Mouse (Mus musculus): ENCODE measurements around the gene Zbed5. TPM values are rescaled to one million over a fixed set of nuclear protein-coding genes. Genes with fewer than 3 reads are reported as not detected.
"Not testable (repeated sequence)": the region's sequence is repeated elsewhere in the genome, so short reads cannot be mapped to it uniquely, and the experiment has no call there.

Zbed5 gene
- polyA plus RNA-seq, 2 experiments from 2014 or later = 0.78 to 1.7 TPM

GRCm38 (mm10) chr5:129909147-129909546, 13.6 kb downstream of the Zbed5 start:
- ATAC-seq = no peak

- ATAC-seq = no peak
Measured at GRCm38 (mm10) chr5:129909591-129909990, 14.1 kb downstream of the Zbed5 start.

GRCm38 (mm10) chr5:129914024-129914423, 18.5 kb downstream of the Zbed5 start:
- peak; percentile 90 for ATAC-seq

DNA sequence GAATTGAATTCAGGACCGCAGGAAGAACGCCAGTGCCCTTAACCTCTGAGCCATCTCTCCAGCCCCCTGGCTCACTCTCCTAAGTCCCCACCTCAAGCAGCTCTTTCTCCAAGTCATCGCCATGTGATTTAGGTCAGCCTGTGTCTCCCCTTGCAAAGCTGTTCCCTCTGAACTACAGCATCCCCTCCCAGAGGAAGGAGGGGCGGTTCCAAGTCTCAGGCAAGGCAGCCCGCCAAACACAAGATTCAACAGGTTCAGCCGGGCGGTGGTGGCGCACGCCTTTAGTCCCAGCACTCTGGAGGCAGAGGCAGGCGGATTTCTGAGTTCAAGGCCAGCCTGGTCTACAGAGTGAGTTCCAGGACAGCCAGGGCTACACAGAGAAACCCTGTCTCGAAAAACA, 20.0 kb downstream of the Zbed5 start:
- not testable (repeated sequence) for ATAC-seq

GRCm38 (mm10) chr5:129918065-129918651, 22.6 kb downstream of the Zbed5 start:
- ATAC-seq = no peak

DNA sequence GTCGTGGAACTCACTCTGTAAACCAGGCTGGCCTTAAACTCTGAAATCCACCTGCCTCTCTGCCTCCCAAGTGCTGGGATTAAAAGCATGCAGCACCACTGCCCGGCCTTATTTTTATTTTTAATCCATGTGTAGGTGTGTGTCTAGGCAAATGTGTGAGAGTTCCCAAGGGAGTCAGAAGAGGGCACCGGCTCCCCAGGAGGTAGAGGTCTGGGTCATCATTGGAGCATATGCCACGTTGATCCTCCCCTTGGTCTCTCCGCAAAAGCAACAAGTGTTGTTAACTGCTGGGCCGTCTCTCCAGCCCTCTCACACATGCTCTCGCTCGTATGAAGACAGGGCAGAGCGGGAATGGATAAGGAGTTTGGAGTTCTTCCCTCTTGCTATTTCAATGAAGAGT, 23.2 kb downstream of the Zbed5 start:
- no peak for ATAC-seq

DNA sequence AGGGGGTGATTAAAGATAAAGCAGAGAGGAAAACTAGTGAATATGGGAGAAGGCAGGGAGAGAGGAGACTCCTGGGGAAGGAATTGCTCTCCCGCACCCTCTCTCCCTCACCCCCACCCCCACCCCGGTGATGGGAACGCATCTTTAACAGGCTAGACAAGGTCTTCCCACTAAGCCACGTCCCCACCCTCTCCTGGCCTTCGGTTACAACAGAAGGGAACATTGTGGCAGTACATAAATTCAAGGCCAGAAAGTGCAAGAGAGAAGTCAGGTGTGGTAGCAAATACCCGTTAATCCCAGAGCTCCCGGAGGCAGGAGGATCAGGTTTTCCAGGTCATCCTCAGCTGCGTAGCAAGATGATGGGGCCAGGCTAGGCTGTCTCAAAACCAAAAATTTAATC, 23.8 kb downstream of the Zbed5 start:
- ATAC-seq = no peak

- ATAC-seq = no peak
Measured at GRCm38 (mm10) chr5:129921972-129922371, 26.4 kb downstream of the Zbed5 start.

DNA sequence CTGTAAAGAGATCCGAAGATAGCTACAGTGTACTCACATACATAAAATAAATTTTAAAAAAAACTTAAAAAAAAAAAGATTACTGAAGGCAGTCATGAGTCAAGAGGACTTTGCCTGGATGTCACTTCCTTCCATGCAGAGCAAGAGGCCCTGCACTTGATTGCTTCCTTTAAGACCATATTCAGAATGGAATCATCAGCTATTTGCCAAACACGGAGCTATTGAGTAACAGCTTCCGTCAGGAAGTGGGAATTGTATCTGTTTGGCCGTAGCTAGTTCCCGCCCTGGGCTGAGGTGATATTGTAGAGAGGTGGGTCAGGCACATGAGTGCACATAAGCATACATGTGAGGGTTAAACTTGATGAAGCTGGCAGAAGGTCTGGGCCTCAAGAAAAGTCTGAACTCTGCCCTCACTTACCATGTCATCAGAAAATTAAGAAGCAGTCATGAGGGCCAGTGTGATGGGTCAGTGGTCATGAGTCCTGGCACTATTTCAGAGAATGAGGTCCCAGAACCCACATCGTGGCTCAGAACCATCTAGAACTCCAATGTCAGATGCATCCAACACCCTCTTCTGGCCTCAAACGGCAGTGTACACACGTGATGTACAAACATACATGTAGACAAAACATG, 29.4 kb downstream of the Zbed5 start:
- no peak for ATAC-seq

DNA sequence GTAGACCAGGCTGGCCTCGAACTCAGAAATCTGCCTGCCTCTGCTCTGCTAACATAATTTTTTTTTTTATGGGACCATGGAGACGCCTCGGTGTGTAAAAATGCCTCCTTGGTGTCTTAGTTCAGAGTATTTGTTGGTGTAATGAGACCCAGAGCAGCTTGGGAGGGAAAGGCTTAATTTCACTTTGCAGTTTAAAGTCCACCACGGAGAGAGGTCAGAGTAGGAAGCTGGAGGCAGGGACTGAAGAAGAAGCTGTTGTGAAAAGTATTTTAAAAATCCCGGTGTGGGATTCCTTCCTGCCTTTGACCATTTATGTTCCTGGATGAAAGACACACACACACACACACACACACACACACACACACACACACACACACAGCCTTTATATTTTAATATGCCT, 30.4 kb downstream of the Zbed5 start:
- no peak for ATAC-seq

- ATAC-seq = no peak
Measured at GRCm38 (mm10) chr5:129929924-129930855, 34.7 kb downstream of the Zbed5 start.

DNA sequence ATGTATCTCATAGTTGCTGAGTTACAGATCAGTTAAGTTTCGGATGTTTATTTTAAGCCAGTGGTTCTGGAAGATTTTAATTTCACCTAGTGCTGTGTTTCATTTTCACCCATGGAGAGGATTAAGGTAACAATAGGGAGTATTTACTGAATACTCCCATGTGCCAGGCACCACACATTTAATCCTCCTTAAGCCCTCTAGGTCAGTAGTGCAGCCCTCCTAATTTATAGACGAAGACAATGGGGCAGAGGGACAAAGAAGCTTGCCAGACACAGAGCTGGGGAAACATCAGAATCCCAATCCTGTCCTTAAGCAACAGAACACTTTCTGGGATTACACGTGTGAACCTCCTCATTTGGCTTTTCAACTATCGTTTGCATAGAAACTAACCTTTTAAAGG, 41.4 kb downstream of the Zbed5 start:
- ATAC-seq = no peak

- no peak for ATAC-seq
Measured at GRCm38 (mm10) chr5:129940281-129940680, 44.8 kb downstream of the Zbed5 start.

GRCm38 (mm10) chr5:129940736-129941494, 45.4 kb downstream of the Zbed5 start:
- no peak for ATAC-seq

DNA sequence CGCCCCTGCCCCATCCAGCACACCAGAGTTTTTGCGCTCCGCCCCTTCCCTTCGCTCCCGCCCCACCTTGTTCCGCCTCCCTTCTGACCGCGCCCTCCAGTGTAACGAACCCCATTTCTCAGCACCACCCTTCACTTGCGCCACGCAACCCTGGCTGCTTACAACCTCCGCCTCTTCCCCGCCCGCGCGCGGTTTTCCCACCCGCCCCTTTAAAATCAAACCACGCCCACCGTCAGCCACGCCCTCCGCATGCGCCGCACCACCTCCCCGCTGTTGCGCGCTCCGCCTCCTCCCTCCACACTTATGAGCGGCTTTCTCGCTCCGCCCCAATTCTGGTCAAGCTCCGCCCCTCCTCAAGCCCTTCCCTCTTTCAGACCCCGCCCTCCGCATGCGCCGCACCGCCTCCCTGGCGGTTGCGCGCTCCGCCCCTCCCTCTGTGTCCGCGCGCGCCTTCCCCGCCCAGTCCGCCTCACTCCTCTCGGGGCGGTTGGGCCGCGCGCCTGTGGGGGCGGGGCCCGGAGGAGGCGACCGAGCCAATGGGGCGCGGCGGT, 46.0 kb downstream of the Zbed5 start, which contains the start of gene Vkorc1l1:
Gene Vkorc1l1 (plus strand): TSS at position 476 of the 551 bp plus-strand sequence.
- peak; percentile 91 for ATAC-seq

- ATAC-seq = not testable (repeated sequence)
Measured at GRCm38 (mm10) chr5:129942073-129942939, 46.8 kb downstream of the Zbed5 start.

GRCm38 (mm10) chr5:129943402-129943801, 47.9 kb downstream of the Zbed5 start:
- ATAC-seq = no peak

- no peak for ATAC-seq
Measured at GRCm38 (mm10) chr5:129947528-129948033, 52.1 kb downstream of the Zbed5 start.

- no peak for ATAC-seq
Measured at GRCm38 (mm10) chr5:129952143-129952542, 56.6 kb downstream of the Zbed5 start.

Data from CD4-positive, CD25-positive, alpha-beta regulatory T cell, adult 4 months (primary cell).